Mouse (Mus musculus) heart, adult 2 months (tissue): ENCODE measurements around the gene Car10.
"Not testable (repeated sequence)": the region's sequence is repeated elsewhere in the genome, so short reads cannot be mapped to it uniquely, and the experiment has no call there.

Source experiments
- CTCF ChIP-seq: fragments of 200-600 bp; IDR thresholded peaks from 2 replicates; pipeline ENCODE4 v1.8.1; 2022; ENCODE audit warnings: antibody characterized with exemption, mild to moderate bottlenecking, moderate library complexity
- POLR2A ChIP-seq: fragments of 200-500 bp; IDR thresholded peaks from 2 replicates; pipeline ENCODE4 v1.6.1; 2011; ENCODE audit warnings: mild to moderate bottlenecking, low read depth, low read length, control low read depth; ENCODE audit not compliant: insufficient read depth

DNA sequence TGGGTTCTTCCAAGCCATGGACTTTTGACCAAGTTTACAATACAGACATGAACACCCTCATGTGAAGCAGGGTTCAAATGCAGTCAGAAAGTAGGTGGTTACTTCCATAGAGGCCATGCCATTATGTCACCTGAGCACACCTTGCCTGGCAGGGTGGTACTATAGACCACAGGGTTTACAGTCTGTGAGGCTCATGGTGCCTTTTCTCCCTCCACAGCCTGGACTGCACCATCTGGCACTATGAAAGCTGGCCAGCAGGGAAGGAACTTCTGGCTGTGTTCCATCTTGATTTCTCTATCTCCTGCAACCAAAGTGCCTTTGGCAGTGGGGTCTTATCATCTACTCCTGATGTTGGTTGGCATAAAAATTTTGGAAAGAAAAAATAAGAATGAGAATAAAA is 295.5 kb downstream of the Car10 start:
- TF ChIP-seq CTCF, POLR2A: not testable (repeated sequence)
